Mouse (Mus musculus): ENCODE results near the gene Gm3336.

GRCm38 (mm10) chr8:70758308-70758615 lies 39.9 kb downstream of the Gm3336 start:
- TF ChIP-seq HCFC1 (IDR thresholded peaks at IDR 0.05; ENCODE audit: borderline replicate concordance, insufficient read depth, low read length) (no peak), ZNF384 (IDR thresholded peaks at IDR 0.05; ENCODE audit: low read depth, low read length) (no peak), MAFK (IDR thresholded peaks at IDR 0.05; ENCODE audit: insufficient read depth, low read depth, low read length) (no peak)

Data from ES-E14 (cell line).